Mouse (Mus musculus) olfactory bulb, adult 2 months (tissue): ENCODE results near the gene Sp140.
"Not testable (repeated sequence)": the region's sequence is repeated elsewhere in the genome, so short reads cannot be mapped to it uniquely, and the experiment has no call there.

Source experiments
- CTCF ChIP-seq: fragments of 200-500 bp; IDR thresholded peaks from 2 replicates; pipeline ENCODE4 v1.5.1; 2012; ENCODE audit warnings: low read depth, mild to moderate bottlenecking, low read length, moderate library complexity; ENCODE audit not compliant: insufficient read depth
- POLR2A ChIP-seq: fragments of 200-500 bp; IDR thresholded peaks from 2 replicates; pipeline ENCODE4 v1.6.1; 2012; ENCODE audit warnings: mild to moderate bottlenecking, low read depth, low read length, moderate library complexity; ENCODE audit not compliant: insufficient read depth

DNA sequence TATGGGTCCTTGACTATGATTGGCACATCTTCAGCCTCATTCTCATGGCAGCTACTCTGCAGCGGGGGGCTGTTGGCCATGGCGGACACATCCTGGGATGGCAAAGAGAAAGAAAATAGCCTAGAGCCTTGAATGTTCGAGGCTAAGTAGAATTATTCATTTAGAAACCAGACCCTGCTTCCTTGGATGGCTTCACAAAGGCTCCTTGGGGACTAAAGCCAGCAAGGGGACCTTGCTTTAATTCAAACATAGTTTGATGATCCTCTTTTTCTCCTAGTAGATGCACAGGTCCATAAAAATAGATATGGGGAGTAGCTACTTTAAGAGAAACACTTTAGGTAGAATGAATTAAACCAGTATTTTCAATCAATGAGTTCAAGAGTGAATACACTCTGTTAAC is 36.8 kb downstream of the Sp140 start:
- TF ChIP-seq CTCF, POLR2A: not testable (repeated sequence)
